Mouse (Mus musculus): ENCODE measurements around the gene Gap43. TPM values are rescaled to one million over a fixed set of nuclear protein-coding genes. Genes with fewer than 3 reads are reported as not detected.

Gap43 gene
- total RNA-seq, 2 experiments from 2014 or later: 0.41 TPM; not detected in 1

Small RNA genes within 50 kb of the gene (microRNA-seq; reads per million reads assigned to microRNA genes)
- 0.74 to 1.8 reads per million in 2 experiments for gene Mir6540
